Mouse (Mus musculus): Measurements from ENCODE around the gene Cox8a.

DNA sequence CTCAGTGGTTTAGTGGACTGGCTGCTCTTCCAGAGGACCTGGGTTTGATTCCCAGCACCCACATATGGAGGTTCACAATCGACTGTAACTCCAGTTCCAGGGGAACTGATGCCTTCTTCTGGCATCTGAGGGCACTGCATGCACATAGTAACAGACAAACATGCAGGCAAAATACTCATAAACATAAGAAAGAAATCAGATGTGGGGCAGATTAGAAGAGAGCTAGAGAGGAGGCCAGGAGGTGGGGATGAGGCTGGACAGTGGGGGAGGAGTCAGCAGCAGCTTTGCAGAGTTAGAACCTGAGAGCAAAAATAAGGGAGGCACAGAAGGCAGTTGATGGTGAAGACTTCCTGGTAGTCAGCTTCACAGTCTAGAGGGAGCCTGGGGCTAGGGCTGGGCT is 45.2 kb upstream of the Cox8a start:
- TF ChIP-seq POLR2A (IDR thresholded peaks at IDR 0.05; ENCODE audit: control insufficient read depth, low read depth, low read length) (no peak), CTCF (IDR thresholded peaks at IDR 0.05; ENCODE audit: control insufficient read depth, insufficient read depth, insufficient replicate concordance, low read depth, low read length) (no peak)
